Mouse (Mus musculus): ENCODE measurements around the gene Lef1.

Lef1 gene

DNA sequence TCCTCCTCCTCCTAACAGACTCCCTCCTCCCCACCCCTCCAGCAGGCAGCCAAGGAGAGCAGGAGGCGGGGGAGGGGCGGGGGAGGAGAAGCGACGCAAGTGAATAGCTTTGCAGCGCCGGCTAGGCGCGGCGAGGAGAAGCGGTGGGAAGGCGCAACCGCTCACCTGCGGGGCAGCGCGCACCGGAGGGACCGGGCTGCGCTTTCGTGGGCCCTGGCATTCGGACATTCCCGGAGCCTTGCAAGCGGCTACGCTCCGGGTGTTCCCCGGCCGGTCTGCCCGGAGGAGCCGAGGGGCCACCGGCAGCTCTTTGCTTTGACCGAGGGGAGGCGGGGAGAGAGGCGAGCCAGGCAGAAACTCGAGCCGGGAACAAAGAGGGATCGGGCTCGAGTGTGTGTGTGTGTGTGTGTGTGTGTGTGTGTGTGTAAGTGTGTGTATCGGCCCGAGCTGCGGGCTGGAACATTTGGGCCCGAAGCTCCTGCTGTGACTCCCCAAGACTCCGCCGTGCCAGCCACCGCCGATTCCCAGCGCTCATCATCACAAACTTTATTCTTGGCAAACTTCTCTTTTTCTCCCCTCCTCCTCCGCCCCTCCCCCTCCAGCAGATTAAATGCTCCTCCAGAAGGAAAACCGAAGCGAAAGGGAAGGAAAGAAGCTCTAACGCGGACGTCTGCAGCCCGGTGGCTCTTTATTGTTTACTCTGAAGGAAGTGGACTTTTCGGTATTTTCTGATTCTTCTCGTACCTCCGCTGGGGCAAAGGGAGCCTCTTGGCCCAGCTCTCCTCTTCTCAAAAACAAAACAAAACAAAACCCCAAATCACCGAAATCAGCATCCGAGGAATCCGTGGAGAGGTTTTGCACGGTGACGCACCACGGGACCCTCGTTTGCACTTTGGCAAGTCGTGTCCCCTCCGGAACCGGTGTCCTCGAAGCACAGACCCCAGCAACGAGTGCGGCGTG lies at the start of gene Lef1:
Gene Lef1 (plus strand): TSS at position 281 of the 960 bp plus-strand sequence.
- DNase-seq (ENCODE audit: low spot score), result peak; percentile 58

DNA sequence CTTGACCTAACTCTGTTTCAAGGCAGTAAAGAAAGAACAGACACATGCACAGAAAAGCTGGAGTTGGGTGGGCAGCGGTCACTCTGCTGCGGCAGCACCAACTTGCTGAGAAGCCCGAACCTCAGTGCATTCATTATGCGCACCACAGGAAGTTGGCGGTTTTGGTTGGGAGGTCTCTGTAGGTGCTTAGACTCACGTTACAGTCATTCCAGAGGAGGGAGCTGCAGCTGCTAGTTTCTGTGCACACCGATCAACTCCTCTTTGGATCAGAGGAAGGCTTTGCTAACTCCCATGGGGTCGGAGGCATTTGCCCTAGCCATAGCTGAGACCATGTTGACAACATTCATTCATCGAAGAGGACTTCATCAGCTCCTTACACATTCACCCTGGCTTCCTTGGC lies 45.3 kb upstream of the Lef1 start:
- DNase-seq (ENCODE audit: low spot score), result peak; percentile 23

DNA sequence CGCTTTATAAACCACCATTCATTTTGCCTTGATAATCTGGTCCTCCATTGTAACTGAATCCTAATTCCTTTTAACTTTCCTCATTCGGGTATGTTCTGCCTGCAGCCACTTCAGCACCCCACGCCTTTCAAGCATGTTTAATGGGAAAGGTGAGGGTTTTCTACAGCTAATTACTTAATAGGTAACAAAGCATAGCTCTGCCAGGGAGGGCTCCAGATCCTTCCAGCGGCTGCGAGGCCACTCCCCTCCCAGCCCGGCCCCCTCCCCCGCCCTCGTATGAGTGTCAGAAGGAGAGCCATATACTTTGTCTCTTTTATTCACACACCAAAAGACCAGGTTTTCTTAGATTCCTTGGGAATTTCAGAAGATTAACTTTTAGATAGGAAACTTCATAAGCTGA lies 44.1 kb upstream of the Lef1 start:
- DNase-seq (ENCODE audit: low spot score), result no peak

GRCm38 (mm10) chr3:131068000-131068399 lies 42.3 kb upstream of the Lef1 start:
- no peak for DNase-seq (ENCODE audit: low spot score)

- DNase-seq (ENCODE audit: low spot score), result no peak
Measured at GRCm38 (mm10) chr3:131070210-131070609, 40.1 kb upstream of the Lef1 start.

- no peak for DNase-seq (ENCODE audit: low spot score)
Measured at GRCm38 (mm10) chr3:131072661-131073060, 37.6 kb upstream of the Lef1 start.

DNA sequence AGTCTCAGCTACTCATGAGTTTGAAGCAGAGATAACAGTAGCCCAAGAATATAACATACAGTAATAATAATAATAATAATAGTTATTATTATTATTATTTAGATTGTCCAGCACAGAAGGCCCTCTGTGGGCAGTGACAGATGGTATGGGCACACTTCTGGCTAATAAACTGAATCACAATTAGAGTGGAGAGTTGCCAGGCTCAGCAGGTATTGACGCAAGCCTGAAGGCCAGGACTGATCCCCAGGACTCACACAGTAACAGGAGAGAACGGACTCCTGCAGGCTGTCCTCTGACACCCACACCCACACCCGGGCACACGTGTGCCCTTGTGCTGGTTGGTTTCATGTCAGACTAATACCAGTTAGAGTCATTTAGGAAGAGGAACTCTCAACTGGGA lies 36.3 kb upstream of the Lef1 start:
- DNase-seq (ENCODE audit: low spot score), result no peak

DNA sequence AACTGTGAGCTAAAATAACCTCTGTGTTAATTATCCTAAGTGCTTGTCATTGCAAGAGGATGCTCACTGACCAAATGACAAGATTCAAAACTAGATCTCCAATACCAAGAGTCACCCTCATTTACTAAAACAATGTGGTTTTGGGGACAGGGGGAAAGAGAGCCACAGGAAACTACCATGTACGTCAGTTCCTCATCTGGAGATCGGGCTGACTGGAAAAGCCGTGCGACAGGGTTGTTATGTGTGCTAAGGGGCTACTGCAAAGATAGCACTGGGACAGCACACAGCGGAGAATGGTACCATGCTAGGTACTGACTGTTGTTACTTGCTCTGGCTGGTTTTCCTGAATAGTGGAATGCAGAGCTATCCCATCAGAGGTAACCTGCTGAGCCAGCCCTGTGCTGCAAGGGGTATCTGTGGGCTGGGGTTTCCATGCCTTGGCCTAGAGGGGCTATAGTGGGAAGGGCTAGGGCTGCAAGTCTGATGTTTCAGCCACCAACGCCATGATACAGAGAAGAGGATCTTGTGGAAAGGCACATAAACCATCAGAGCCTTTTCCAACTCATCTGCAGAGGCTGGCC lies 32.1 kb upstream of the Lef1 start:
- no peak for DNase-seq (ENCODE audit: low spot score)

DNA sequence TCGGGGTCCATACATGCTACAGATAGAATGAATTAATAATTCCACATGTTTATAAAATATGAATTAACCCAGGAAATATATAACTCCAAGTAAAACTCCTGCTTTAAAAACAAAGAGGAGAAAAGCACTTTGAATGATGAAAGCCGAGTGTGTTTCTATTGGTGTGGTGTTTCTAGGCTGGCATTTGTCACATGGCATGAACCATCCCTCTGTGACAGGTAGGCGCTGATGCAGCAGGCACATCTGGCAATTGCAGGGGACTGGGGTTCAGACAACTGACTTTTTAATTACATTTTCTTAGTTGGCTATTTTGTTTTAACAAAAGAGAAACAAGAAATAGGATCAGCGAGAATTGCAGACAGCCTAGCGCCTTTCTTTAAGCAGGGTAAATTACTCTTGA lies 31.6 kb upstream of the Lef1 start:
- DNase-seq (ENCODE audit: low spot score), result no peak

DNA sequence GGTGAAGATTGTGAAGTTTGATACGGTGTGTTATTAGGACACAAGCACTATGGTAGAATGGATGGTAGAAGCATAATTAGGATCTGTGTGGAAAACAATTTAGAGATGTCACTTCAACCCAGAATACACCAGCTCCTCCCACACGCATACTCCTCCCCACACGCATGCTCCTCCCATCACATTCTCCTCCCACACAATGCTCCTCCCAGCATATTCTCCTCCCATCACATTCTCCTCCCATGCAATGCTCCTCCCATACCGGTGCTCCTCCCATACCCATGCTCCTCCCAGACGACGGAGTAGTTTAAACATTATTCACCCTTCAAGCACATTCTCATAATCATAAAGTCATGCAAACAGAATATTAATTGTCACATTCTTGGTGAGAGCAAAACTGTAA lies 26.5 kb upstream of the Lef1 start:
- DNase-seq (ENCODE audit: low spot score), result no peak

GRCm38 (mm10) chr3:131084718-131085561 lies 25.3 kb upstream of the Lef1 start:
- no peak for DNase-seq (ENCODE audit: low spot score)

DNA sequence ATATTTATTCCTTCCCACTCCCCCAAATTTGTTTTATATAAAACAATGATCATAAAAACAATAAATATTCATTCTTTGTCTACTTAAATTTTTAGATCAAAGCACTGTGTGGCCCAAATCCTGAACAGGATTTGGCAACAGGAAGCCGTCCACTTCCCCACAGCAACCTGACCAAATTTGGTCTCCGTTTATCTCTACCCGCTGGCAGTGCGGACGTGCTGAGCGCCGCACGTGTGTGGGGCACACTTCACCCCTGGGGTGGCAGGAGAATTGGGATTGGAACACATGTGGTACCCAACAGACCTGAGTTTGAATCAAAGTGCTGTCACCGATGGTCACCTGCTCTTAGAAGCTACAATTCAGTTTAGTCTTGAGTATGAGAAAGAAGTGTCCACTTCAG lies 24.3 kb upstream of the Lef1 start:
- DNase-seq (ENCODE audit: low spot score), result peak; percentile 16

- DNase-seq (ENCODE audit: low spot score), result no peak
Measured at GRCm38 (mm10) chr3:131089721-131090120, 20.6 kb upstream of the Lef1 start.

GRCm38 (mm10) chr3:131092113-131092512 lies 18.2 kb upstream of the Lef1 start:
- no peak for DNase-seq (ENCODE audit: low spot score)

GRCm38 (mm10) chr3:131093736-131094135 lies 16.5 kb upstream of the Lef1 start:
- DNase-seq (ENCODE audit: low spot score), result peak; percentile 62

DNA sequence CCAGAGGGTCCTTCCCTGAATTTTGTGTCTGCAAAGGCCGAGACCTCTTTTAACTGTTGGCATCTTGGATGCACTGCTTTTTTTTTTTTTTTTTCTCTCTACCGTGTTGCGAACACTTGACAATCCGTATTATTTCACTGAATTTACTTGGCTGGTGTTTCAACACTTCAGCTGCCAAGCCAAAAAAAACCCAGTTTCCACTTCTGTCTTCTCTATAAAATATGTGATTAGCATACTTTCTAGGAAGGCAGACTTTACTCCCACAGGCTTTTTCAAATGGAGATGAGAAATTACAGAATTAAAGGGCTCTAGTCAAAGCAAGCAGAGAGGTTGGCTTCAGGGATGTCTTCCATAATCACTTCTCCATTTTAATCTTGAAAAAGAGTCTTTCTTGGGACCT lies 14.2 kb upstream of the Lef1 start:
- no peak for DNase-seq (ENCODE audit: low spot score)

DNA sequence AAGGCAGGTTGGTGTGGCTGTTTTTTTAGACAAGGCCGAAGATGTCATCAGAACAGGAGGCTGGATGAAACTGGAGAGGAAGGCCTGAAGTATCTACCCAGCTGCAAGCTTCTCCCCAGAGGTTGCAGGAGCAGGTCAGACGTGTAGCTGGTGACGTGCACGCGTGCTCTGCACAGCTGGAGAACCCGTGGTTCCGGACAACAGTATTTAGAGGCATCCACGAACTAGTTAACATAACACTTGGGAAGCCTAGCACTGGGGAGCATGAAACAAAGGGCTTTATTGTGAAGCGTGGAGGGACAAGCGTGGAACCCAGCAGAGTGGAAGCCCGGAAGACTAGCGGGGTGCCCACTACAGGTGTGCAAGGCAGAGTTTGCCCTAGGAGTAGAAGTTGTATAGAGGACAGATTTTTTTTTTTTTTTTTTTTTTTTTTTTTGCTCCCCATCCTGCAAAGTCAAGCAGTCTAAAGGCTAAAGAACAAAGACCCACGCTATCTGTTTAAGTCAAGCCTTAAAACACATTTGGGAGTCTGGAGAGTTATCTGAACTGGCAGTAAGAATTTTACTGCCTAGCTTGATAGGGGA lies 8.0 kb upstream of the Lef1 start:
- DNase-seq (ENCODE audit: low spot score), result no peak

- no peak for DNase-seq (ENCODE audit: low spot score)
Measured at GRCm38 (mm10) chr3:131105362-131105761, 4.9 kb upstream of the Lef1 start.

DNA sequence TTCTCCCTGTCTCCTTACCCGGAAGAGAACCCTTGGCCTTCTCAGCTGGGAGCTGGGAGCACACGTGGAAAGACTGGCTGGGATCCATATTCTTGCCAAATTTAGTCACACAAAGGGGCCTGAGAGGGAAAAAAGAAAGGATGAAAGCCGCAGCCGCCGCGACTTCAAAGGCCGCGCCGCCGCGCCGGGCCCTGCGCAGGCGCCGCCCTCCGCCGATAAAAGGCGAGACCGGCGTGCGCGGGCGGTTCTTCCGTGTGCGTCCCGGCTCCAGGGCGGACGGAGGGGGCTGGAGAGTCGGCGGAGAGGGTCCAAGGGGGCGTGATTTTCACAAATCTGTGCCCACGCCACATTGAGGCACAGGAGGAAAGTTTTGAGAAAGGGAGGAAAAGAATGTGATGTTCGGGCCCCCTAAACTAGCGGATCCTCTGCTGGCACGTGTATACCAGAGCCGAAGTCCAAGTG lies 4.3 kb upstream of the Lef1 start:
- DNase-seq (ENCODE audit: low spot score), result peak; percentile 64

DNA sequence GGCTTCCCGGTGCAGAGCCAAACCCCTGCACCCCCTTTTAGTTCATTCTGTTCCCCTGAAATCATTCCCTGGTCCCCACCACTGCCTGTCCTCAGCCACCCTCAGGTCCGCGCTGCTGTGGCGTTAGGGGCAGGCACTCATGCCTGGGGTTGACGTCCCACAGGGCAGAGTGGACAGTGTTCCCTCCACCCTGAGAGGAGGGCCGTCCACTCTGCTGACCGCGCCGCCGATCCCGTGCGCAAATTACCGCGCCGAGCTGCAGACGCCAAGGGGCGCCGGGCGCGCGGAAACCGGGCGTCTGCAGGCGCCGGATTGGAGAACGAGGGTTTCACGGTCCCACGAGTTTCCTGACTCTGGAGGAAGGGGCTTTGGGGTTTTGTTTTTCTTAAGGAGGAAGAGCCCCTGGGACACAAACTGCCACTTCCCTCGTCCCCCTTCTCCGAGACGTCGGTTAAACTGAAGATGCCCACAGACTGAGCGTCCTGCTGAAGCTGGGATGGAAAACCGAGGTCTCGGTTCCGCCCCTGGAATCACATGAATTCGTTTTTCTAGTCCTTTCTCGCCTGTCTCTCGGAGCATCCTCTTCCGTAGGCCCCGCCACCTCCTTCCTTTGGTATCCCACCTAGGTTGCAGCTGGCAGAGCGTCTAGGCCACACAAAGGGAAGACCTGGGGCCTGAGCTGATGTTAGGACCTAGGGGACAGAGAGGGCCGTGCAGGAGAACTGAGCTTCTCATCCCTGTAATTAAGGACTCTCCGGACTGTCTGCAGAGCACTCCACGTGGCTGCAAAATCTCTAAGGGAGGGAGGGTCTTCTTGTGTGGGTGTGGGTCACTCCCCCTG lies 3.6 kb upstream of the Lef1 start:
- DNase-seq (ENCODE audit: low spot score), result no peak

All from T-cell, adult 2 months (primary cell).